Mouse (Mus musculus) spleen, postnatal 0 days (tissue): ENCODE data around the gene Olfr1243. TPM values are rescaled to one million over a fixed set of nuclear protein-coding genes. Genes with fewer than 3 reads are reported as not detected.

Experiments used
- polyA plus RNA-seq: library from polyadenylated mRNA; unstranded; fragments of >200 nt; fragmentation: Nextera tagmentation; extraction: Ambion mirVana; gene quantifications from 2 replicates; pipeline ENCODE4 v1.2.1, GENCODE M21; 2015

Gene Olfr1243
- not detected in 2 replicates for polyA plus RNA-seq

GRCm38 (mm10) chr2:89531387-89531786, at the start of gene Olfr1243:
TSS of gene Olfr1243 (minus strand) at chr2:89531487.

GRCm38 (mm10) chr2:89578347-89578746, 47.1 kb upstream of the Olfr1243 start, which contains the start of gene Olfr1245:
TSS of gene Olfr1245 (minus strand) at chr2:89578447.

GRCm38 (mm10) chr2:89498235-89498634, 33.1 kb downstream of the Olfr1243 start, which contains the start of gene Olfr1242:
TSS of gene Olfr1242 (minus strand) at chr2:89498335.

GRCm38 (mm10) chr2:89487026-89487425, 44.3 kb downstream of the Olfr1243 start, which contains the start of gene Olfr1241:
TSS of gene Olfr1241 (minus strand) at chr2:89487126.

Other genes with a start within 250 kb of the Olfr1243 start
- not detected in 2 replicates for gene Olfr1229, start 243.5 kb downstream of the Olfr1243 start, polyA plus RNA-seq
- gene Olfr1230, start 234.2 kb downstream of the Olfr1243 start, polyA plus RNA-seq: not detected in 2 replicates
- gene Olfr1231, start 224.4 kb downstream of the Olfr1243 start, polyA plus RNA-seq: not detected in 2 replicates
- not detected in 2 replicates for gene Olfr1232, start 201.8 kb downstream of the Olfr1243 start, polyA plus RNA-seq
- gene Olfr1233, start 189.1 kb downstream of the Olfr1243 start, polyA plus RNA-seq: not detected in 2 replicates
- not detected in 2 replicates for gene Olfr1234, start 166.6 kb downstream of the Olfr1243 start, polyA plus RNA-seq
- not detected in 2 replicates for gene Olfr1238, start 121.8 kb downstream of the Olfr1243 start, polyA plus RNA-seq
- gene Olfr1239, start 111.1 kb downstream of the Olfr1243 start, polyA plus RNA-seq: not detected in 2 replicates
- gene Olfr1240, start 88.5 kb downstream of the Olfr1243 start, polyA plus RNA-seq: not detected in 2 replicates
- gene Olfr1241, start 44.4 kb downstream of the Olfr1243 start, polyA plus RNA-seq: not detected in 2 replicates
- not detected in 2 replicates for gene Olfr1242, start 33.2 kb downstream of the Olfr1243 start, polyA plus RNA-seq
- not detected in 2 replicates for gene Olfr1245, start 47.0 kb upstream of the Olfr1243 start, polyA plus RNA-seq
- gene Olfr1246, start 61.7 kb upstream of the Olfr1243 start, polyA plus RNA-seq: not detected in 2 replicates
- gene Olfr1247, start 82.6 kb upstream of the Olfr1243 start, polyA plus RNA-seq: not detected in 2 replicates
- gene Olfr1248, start 86.8 kb upstream of the Olfr1243 start, polyA plus RNA-seq: not detected in 2 replicates
- gene Olfr1249, start 103.5 kb upstream of the Olfr1243 start, polyA plus RNA-seq: not detected in 2 replicates
- gene Olfr1250, start 130.0 kb upstream of the Olfr1243 start, polyA plus RNA-seq: not detected in 2 replicates
- gene Olfr1251, start 140.4 kb upstream of the Olfr1243 start, polyA plus RNA-seq: not detected in 2 replicates
- not detected in 2 replicates for gene Olfr1252, start 193.5 kb upstream of the Olfr1243 start, polyA plus RNA-seq
- not detected in 2 replicates for gene Olfr1253, start 225.6 kb upstream of the Olfr1243 start, polyA plus RNA-seq